Mouse (Mus musculus) CH12.LX (cell line): Measurements from ENCODE around the gene Alppl2.

Experiments used
- CHD2 ChIP-seq: IDR thresholded peaks from 2 replicates; pipeline ENCODE4 v1.6.1; 2011; ENCODE audit warnings: low read length, improper control_type of control experiment
- CTCF ChIP-seq, 2 experiments: IDR thresholded peaks in 1 of 2; conservative IDR thresholded peaks in 1 of 2; 2 replicates each; pipeline ENCODE4 v1.5.1; 2011 to 2012; ENCODE audit warnings: low read depth in 2 of 2, low read length in 2 of 2, improper control_type of control experiment in 1 of 2, inconsistent platforms in 1 of 2, mild to moderate bottlenecking in 1 of 2, moderate library complexity in 1 of 2
- ELF1 ChIP-seq: IDR thresholded peaks from 2 replicates; pipeline ENCODE4 v1.6.1; 2014; ENCODE audit warnings: low read depth, mild to moderate bottlenecking, inconsistent platforms, low read length, improper control_type of control experiment
- ETS1 ChIP-seq: conservative IDR thresholded peaks from 2 replicates; pipeline ENCODE4 v1.6.1; 2012; ENCODE audit warnings: low read depth, mild to moderate bottlenecking, inconsistent platforms, low read length, improper control_type of control experiment, moderate library complexity
- MXI1 ChIP-seq: IDR thresholded peaks from 2 replicates; pipeline ENCODE4 v1.6.1; 2011; ENCODE audit warnings: mild to moderate bottlenecking, low read depth, low read length, improper control_type of control experiment
- POLR2A ChIP-seq: IDR thresholded peaks from 2 replicates; pipeline ENCODE4 v1.6.1; 2011; ENCODE audit warnings: low read depth, mild to moderate bottlenecking, improper control_type of control experiment, low read length
- RCOR1 ChIP-seq: conservative IDR thresholded peaks from 2 replicates; pipeline ENCODE4 v1.6.1; 2012; ENCODE audit warnings: low read depth, mild to moderate bottlenecking, inconsistent platforms, low read length, improper control_type of control experiment
- SMC3 ChIP-seq: IDR thresholded peaks from 2 replicates; pipeline ENCODE4 v1.6.1; 2011; ENCODE audit warnings: low read depth, low read length, improper control_type of control experiment
- TCF12 ChIP-seq: IDR thresholded peaks from 2 replicates; pipeline ENCODE4 v1.6.1; 2014; ENCODE audit warnings: low read depth, mild to moderate bottlenecking, inconsistent platforms, low read length, improper control_type of control experiment
- ZC3H11A ChIP-seq: IDR thresholded peaks from 2 replicates; pipeline ENCODE4 v1.6.1; 2012; ENCODE audit warnings: low read depth, mild to moderate bottlenecking, inconsistent platforms, low read length, improper control_type of control experiment

DNA sequence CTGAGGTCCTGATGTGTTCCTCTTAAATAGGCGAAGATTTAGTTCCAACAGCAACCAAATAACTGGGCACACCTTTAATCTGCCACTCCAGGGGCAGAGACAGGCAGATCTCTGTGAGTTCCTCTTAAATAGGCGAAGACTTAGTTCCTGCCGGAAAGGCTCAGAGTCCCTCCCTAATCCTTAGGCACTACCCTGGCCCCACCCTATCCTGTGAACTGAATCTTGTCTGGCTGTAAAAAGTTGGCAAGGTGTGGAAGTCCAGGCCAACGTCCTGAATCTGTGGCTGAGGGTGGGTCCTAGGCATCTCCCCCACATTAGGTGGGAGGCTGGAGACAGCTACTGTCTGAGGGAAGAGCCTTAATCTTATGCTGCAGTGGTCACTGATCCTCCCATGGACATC, at the start of gene Alppl2:
- TF ChIP-seq CHD2, result no peak
- no peak for TF ChIP-seq ZC3H11A
- TF ChIP-seq TCF12, result no peak
- no peak for TF ChIP-seq ETS1
- no peak for TF ChIP-seq SMC3
- TF ChIP-seq ELF1, result no peak
- TF ChIP-seq POLR2A, result no peak
- TF ChIP-seq CTCF (conservative IDR thresholded peaks at IDR 0.05 in 1 of 2, IDR thresholded peaks at IDR 0.05 in 1 of 2; ENCODE audit: low read depth in 2 of 2, low read length in 2 of 2), result no peak
- TF ChIP-seq MXI1, result no peak
- no peak for TF ChIP-seq RCOR1
